Comparison of ENCODE assay signal across 15 mouse cellular contexts in the genomic region with DNA sequence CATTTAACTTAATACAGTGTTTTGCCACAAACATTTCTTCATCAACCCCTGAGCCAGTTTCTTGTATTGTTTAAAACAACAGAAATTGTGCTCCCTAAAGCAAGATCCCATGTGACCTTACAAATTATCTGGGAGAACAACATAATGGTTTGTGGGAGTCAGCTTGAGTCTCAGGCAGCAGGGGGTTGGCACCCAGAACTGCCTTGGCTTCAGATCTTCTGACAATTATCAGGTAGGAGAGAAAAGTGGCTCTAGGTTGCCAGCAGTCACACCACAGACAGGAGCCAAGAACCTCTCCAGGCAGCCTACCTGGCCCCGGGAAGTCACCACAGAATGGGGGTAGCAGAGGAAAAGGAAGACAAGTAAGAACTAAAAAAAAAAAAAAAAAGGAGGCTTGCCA.
"Had no signal": no experiment of that assay in that cellular context is flagged by ENCODE, and none has a peak within 500 bp of the region (broad histone marks: within the 10 kb centered on the region; RNA-seq: fewer than 3 reads in every experiment).

No protein-coding gene starts in this region.

- H3K9me3 ChIP-seq: limb, embryonic 10.5 days; liver, embryonic 15.5 days; midbrain, embryonic 10.5 days; midbrain, embryonic 15.5 days; neural tube, embryonic 12.5 days had no signal

- H3K27ac ChIP-seq: layer of hippocampus, adult 2 months; limb, embryonic 10.5 days; liver, embryonic 15.5 days; midbrain, embryonic 10.5 days; midbrain, embryonic 15.5 days; neural tube, embryonic 12.5 days; stomach, postnatal 0 days had no signal

- DNase-seq: kidney, postnatal 10 days; kidney, postnatal 4 days; lung, adult 2 months; lung, postnatal 4 days; right cerebral cortex, postnatal 25 days; thymus, postnatal 4 days had no signal

- H3K27me3 ChIP-seq: liver, embryonic 15.5 days; midbrain, embryonic 15.5 days; neural tube, embryonic 12.5 days had no signal

- H3K4me2 ChIP-seq: liver, embryonic 11.5 days; liver, embryonic 15.5 days; midbrain, embryonic 15.5 days; neural tube, embryonic 12.5 days had no signal

- H3K4me1 ChIP-seq: limb, embryonic 10.5 days; liver, embryonic 15.5 days; midbrain, embryonic 10.5 days; midbrain, embryonic 15.5 days; neural tube, embryonic 12.5 days had no signal

- ATAC-seq: lung, postnatal 0 days; midbrain, embryonic 15.5 days had no signal

- H3K36me3 ChIP-seq: limb, embryonic 10.5 days; liver, embryonic 15.5 days; midbrain, embryonic 10.5 days; midbrain, embryonic 15.5 days; neural tube, embryonic 12.5 days had no signal

- H3K9ac ChIP-seq: liver, embryonic 15.5 days; midbrain, embryonic 15.5 days; neural tube, embryonic 12.5 days had no signal

- H3K4me3 ChIP-seq: layer of hippocampus, adult 2 months; limb, embryonic 10.5 days; liver, embryonic 15.5 days; midbrain, embryonic 10.5 days; midbrain, embryonic 15.5 days; neural tube, embryonic 12.5 days had no signal
